ENCODE assay signal across 7 mouse cellular contexts in the genomic region with DNA sequence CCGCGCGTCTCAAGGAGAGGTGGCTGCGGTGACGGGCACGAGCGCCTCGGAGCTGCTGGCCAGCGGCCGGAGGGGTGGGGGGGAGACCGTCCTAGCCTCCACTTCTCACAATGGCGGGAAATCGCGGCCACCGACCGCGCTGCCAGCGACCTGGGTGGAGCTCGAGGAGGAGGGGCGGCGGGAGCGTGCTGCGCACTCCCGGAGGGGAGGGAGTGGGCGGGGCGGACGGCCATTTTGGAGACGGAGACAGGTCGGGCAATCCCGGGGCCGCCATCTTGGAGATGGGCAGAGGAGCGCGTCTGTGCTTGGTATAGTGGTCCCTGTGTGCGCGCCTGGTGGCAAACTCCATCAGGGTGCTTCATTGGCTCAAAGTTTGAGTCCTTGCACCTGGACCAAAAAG. TPM values are rescaled to one million over a fixed set of nuclear protein-coding genes. Genes with fewer than 3 reads are reported as not detected.
DNase-seq lines count a peak whose midpoint lies in the region; ATAC-seq lines count a peak whose summit lies in the region.

A gene (minus strand): TSS at position 162 of the 400 bp plus-strand sequence.

- WGBS in intestine, embryonic 15.5 days = under 1% methylated on average over 35 of the region's 35 CpGs
- WGBS in midbrain, embryonic 10.5 days = under 1% methylated on average over 35 of the region's 35 CpGs

- no peaks in the 10 kb centered on the region for H3K36me3 ChIP-seq in intestine, embryonic 15.5 days
- peaks cover 30% of the 10 kb centered on the region for H3K36me3 ChIP-seq in midbrain, embryonic 10.5 days

- H3K9ac ChIP-seq in intestine, embryonic 15.5 days = peak within 1 kb of the TSS; percentile 98

- no peaks in the 10 kb centered on the region for H3K9me3 ChIP-seq in intestine, embryonic 15.5 days
- H3K9me3 ChIP-seq in midbrain, embryonic 10.5 days (replicated peaks) = no peaks in the 10 kb centered on the region

- peak within 1 kb of the TSS; percentile 73 for H3K4me2 ChIP-seq in intestine, embryonic 15.5 days (replicated peaks)

- H3K4me1 ChIP-seq in intestine, embryonic 15.5 days (replicated peaks) = peaks cover 10% of the 10 kb centered on the region
- H3K4me1 ChIP-seq in midbrain, embryonic 10.5 days = peaks cover 25% of the 10 kb centered on the region

- DNase-seq in adrenal gland, adult 18-20 months (ENCODE audit: low spot score in 2 of 2) = peak; percentile 96 to 98
- peak; percentile 98 for DNase-seq in embryo, embryonic 11 days
- peak; percentile 93 to 97 for DNase-seq in gastrocnemius, postnatal 36 days
- DNase-seq in left cerebral cortex, postnatal 25 days (ENCODE audit: low spot score in 2 of 2) = peak; percentile 96 to 97
- DNase-seq in midbrain, embryonic 10.5 days (ENCODE audit: low spot score) = peak; percentile 98
- DNase-seq in right cerebral cortex, postnatal 4 days = peak; percentile 97

- intact Hi-C loops in gastrocnemius, postnatal 36 days (cut with DNase I) = no loop called here
- intact Hi-C loops in left cerebral cortex, postnatal 25 days (cut with DNase I) = no loop called here

- peak within 1 kb of the TSS; percentile 99 for H3K4me3 ChIP-seq in intestine, embryonic 15.5 days (replicated peaks)
- H3K4me3 ChIP-seq in midbrain, embryonic 10.5 days = peak within 1 kb of the TSS; percentile 98

- no peaks in the 10 kb centered on the region for H3K27me3 ChIP-seq in intestine, embryonic 15.5 days (replicated peaks)
- peaks cover 17% of the 10 kb centered on the region for H3K27me3 ChIP-seq in midbrain, embryonic 10.5 days (ENCODE audit: low read depth, poor library complexity, severe bottlenecking)

- ATAC-seq in intestine, embryonic 15.5 days = peak; percentile 89

- peak within 1 kb of the TSS; percentile 84 for H3K27ac ChIP-seq in intestine, embryonic 15.5 days
- peak within 1 kb of the TSS; percentile 98 for H3K27ac ChIP-seq in midbrain, embryonic 10.5 days (replicated peaks)

RNA-seq across cellular contexts. Expression of the gene that starts here (rescaled TPM):
- 10 to 100 TPM; 29.4 to 34.5 TPM for total RNA-seq in adrenal gland, adult 18-20 months (2021)
- total RNA-seq in gastrocnemius, postnatal 36 days (2021) = 10 to 100 TPM; 13.8 to 14.5 TPM
- 53.4 and 57.9 TPM in 2 replicates for polyA plus RNA-seq in intestine, embryonic 15.5 days (2015; fragmentation: Nextera tagmentation; extraction: Ambion mirVana)
- total RNA-seq in left cerebral cortex, postnatal 25 days (2021) = 10 to 100 TPM; 22.5 to 24.7 TPM
- polyA plus RNA-seq in midbrain, embryonic 10.5 days (2016; fragmentation: Nextera tagmentation; extraction: Ambion mirVana) = 79.8 and 81.0 TPM in 2 replicates

Comparison
In these comparisons a context has a peak if more than half of its experiments do, and no peak if none do; other contexts are left out.
1. Peak in every context shown above with its lines: DNase-seq, ATAC-seq, H3K4me3 ChIP-seq and H3K27ac ChIP-seq.